Mouse (Mus musculus) small intestine, adult 2 months (tissue): ENCODE data around the gene Mmp10.

Source experiments
- CTCF ChIP-seq: fragments of 200-500 bp; IDR thresholded peaks from 2 replicates; pipeline ENCODE4 v1.5.1; 2012; ENCODE audit warnings: low read depth, mild to moderate bottlenecking, control low read depth, inconsistent platforms, low read length, moderate library complexity, mixed read lengths; ENCODE audit not compliant: insufficient replicate concordance, insufficient read length; ENCODE audit errors: extremely low read depth
- POLR2A ChIP-seq: fragments of 200-500 bp; IDR thresholded peaks from 2 replicates; pipeline ENCODE4 v1.6.1; 2012; ENCODE audit warnings: low read depth, mild to moderate bottlenecking, control low read depth, inconsistent platforms, low read length, moderate library complexity

GRCm38 (mm10) chr9:7470262-7470661 is 31.9 kb upstream of the Mmp10 start:
- TF ChIP-seq POLR2A (no peak), CTCF (no peak)
